ENCODE assay signal across 9 mouse cellular contexts in genomic region chr9:52167084-52167483, GRCm38 (mm10). TPM values are rescaled to one million over a fixed set of nuclear protein-coding genes. Genes with fewer than 3 reads are reported as not detected.
DNase-seq lines count a peak whose midpoint lies in the region; ATAC-seq and TF ChIP-seq lines count a peak whose summit lies in the region.
"Had no signal": no experiment of that assay in that cellular context is flagged by ENCODE, and none has a peak within 500 bp of the region (broad histone marks: within the 10 kb centered on the region; RNA-seq: fewer than 3 reads in every experiment).

No protein-coding gene starts in this region.

- H3K27me3 ChIP-seq in heart, embryonic 10.5 days (ENCODE audit: insufficient read depth, poor library complexity, severe bottlenecking) = peaks cover 23% of the 10 kb centered on the region; the same call in 1 of the 2 replicates
- H3K27me3 ChIP-seq in CH12.LX (replicated peaks) = no peaks in the 10 kb centered on the region
- H3K27me3 ChIP-seq in forebrain, postnatal 0 days (ENCODE audit: insufficient read depth, low read length) = no peaks in the 10 kb centered on the region
- H3K27me3 ChIP-seq in liver, embryonic 16.5 days (ENCODE audit: control insufficient read depth, insufficient read depth, low read depth, low read length) = peaks cover 36% of the 10 kb centered on the region

- WGBS in heart, embryonic 10.5 days = 20% methylated on average over 3 of the region's 3 CpGs
- under 1% methylated on average over 3 of the region's 3 CpGs for WGBS in forebrain, postnatal 0 days
- WGBS in liver, embryonic 16.5 days (ENCODE audit: insufficient replicate concordance) = 37% methylated on average over 3 of the region's 3 CpGs

- H3K9me3 ChIP-seq in heart, embryonic 10.5 days = no peaks in the 10 kb centered on the region
- H3K9me3 ChIP-seq in CH12.LX (replicated peaks; ENCODE audit: low read length) = peaks cover under 1% of the 10 kb centered on the region
- no peaks in the 10 kb centered on the region for H3K9me3 ChIP-seq in forebrain, postnatal 0 days (ENCODE audit: low read length)
- no peaks in the 10 kb centered on the region for H3K9me3 ChIP-seq in liver, embryonic 16.5 days (replicated peaks; ENCODE audit: control insufficient read depth, low read length)

- H3K4me3 ChIP-seq in heart, embryonic 10.5 days = peak overlapping the region; percentile 92
- peak overlapping the region; percentile 69 to 94 (median 90) for H3K4me3 ChIP-seq in CH12.LX (replicated peaks in 1 of 3; ENCODE audit: low read depth in 2 of 3, low read length in 2 of 3, poor library complexity in 1 of 3)
- peak overlapping the region; percentile 87 for H3K4me3 ChIP-seq in forebrain, postnatal 0 days (ENCODE audit: low read depth, low read length)
- H3K4me3 ChIP-seq in liver, embryonic 16.5 days (ENCODE audit: low read depth, low read length) = no peak overlapping the region

- TF ChIP-seq POLR2A in CH12.LX (IDR thresholded peaks at IDR 0.05; ENCODE audit: low read depth, low read length) = no peak

- H3K9ac ChIP-seq in CH12.LX (ENCODE audit: insufficient read depth, low read depth) = peak overlapping the region; percentile 88
- peak overlapping the region; percentile 98; the same call in 1 of the 2 replicates for H3K9ac ChIP-seq in forebrain, postnatal 0 days
- no peak overlapping the region for H3K9ac ChIP-seq in liver, embryonic 16.5 days (ENCODE audit: low read depth, low read length)

- no peak for TF ChIP-seq CTCF in CH12.LX (conservative IDR thresholded peaks at IDR 0.05 in 1 of 2, IDR thresholded peaks at IDR 0.05 in 1 of 2; ENCODE audit: low read depth in 2 of 2, low read length in 2 of 2)
- TF ChIP-seq CTCF in forebrain, postnatal 0 days (IDR thresholded peaks at IDR 0.05; ENCODE audit: low read depth) = no peak

- no peak for TF ChIP-seq EP300 in CH12.LX (IDR thresholded peaks at IDR 0.05; ENCODE audit: low read length)

- H3K4me2 ChIP-seq in CH12.LX (ENCODE audit: insufficient read depth, low read depth, poor library complexity, severe bottlenecking) = peak overlapping the region; percentile 95
- H3K4me2 ChIP-seq in forebrain, postnatal 0 days (ENCODE audit: low read depth) = peak overlapping the region; percentile 75
- peak overlapping the region; percentile 82; the same call in 1 of the 2 replicates for H3K4me2 ChIP-seq in liver, embryonic 16.5 days (ENCODE audit: low read depth, low read length)

- no peak for DNase-seq in heart, embryonic 10.5 days (ENCODE audit: low spot score)
- DNase-seq in heart, adult 8-10 months (ENCODE audit: low spot score) = no peak
- no peak for DNase-seq in CH12.LX (ENCODE audit: extremely low read depth)
- DNase-seq in forebrain, postnatal 0 days = peak; percentile 11
- DNase-seq in frontal cortex, postnatal 14 days (ENCODE audit: low spot score in 2 of 2) = no peak
- DNase-seq in right cerebral cortex, adult 2 months (ENCODE audit: low spot score in 2 of 2) = no peak
- DNase-seq in spleen, postnatal 14 days (ENCODE audit: low spot score in 2 of 2) = no peak
- DNase-seq: lung, postnatal 4 days had no signal

- no peak for ATAC-seq in forebrain, postnatal 0 days
- ATAC-seq in liver, embryonic 16.5 days (ENCODE audit: low read depth) = no peak

- no peak for TF ChIP-seq RAD21 in CH12.LX (IDR thresholded peaks at IDR 0.05; ENCODE audit: low read depth, low read length)

- H3K4me1 ChIP-seq in heart, embryonic 10.5 days = peaks cover 9% of the 10 kb centered on the region
- H3K4me1 ChIP-seq in CH12.LX (ENCODE audit: control insufficient read depth in 1 of 2, insufficient read depth in 2 of 2) = peaks cover 6 to 33% of the 10 kb centered on the region in 2 experiments; a peak in 3 of 4 replicates
- peaks cover 11% of the 10 kb centered on the region; the same call in 1 of the 2 replicates for H3K4me1 ChIP-seq in forebrain, postnatal 0 days (ENCODE audit: insufficient read depth)
- no peaks in the 10 kb centered on the region; the same call in 1 of the 2 replicates for H3K4me1 ChIP-seq in liver, embryonic 16.5 days (ENCODE audit: control insufficient read depth, low read depth, low read length)

- in situ Hi-C loops in CH12.LX (cut with MboI; ENCODE audit: low pct_ligation_motif_present, low pct_unique_long_range_greater_than_20kb, low sequenced_read_pairs) = loop anchor here (5.0 kb wide), 1 partner anchor 95 kb away; no protein-coding TSS in a partner anchor

- H3K79me2 ChIP-seq in CH12.LX (replicated peaks; ENCODE audit: control insufficient read depth, extremely low read depth, insufficient read depth, poor library complexity, severe bottlenecking) = peaks cover 49% of the 10 kb centered on the region

- dilution Hi-C loops in CH12.LX (cut with MboI; ENCODE audit: extremely low pct_ligation_motif_present, extremely low pct_unique_long_range_greater_than_20kb, low sequenced_read_pairs) = no loop called here

- peak overlapping the region; percentile 98; the same call in 1 of the 2 replicates for H3K27ac ChIP-seq in heart, embryonic 10.5 days
- no peak overlapping the region for H3K27ac ChIP-seq in CH12.LX (ENCODE audit: insufficient read depth, low read depth)
- H3K27ac ChIP-seq in forebrain, postnatal 0 days (ENCODE audit: low read depth, low read length) = no peak overlapping the region
- no peak overlapping the region for H3K27ac ChIP-seq in liver, embryonic 16.5 days (ENCODE audit: low read length)

- no peaks in the 10 kb centered on the region for H3K36me3 ChIP-seq in heart, embryonic 10.5 days
- H3K36me3 ChIP-seq in CH12.LX (replicated peaks in 1 of 2; ENCODE audit: control insufficient read depth in 1 of 2, insufficient read depth in 1 of 2, low read length in 1 of 2) = peaks cover 8 to 18% of the 10 kb centered on the region in 2 experiments
- H3K36me3 ChIP-seq in forebrain, postnatal 0 days (ENCODE audit: insufficient read depth) = no peaks in the 10 kb centered on the region
- no peaks in the 10 kb centered on the region for H3K36me3 ChIP-seq in liver, embryonic 16.5 days (ENCODE audit: control insufficient read depth, insufficient read depth)

TF ChIP-seq in CH12.LX, 34 proteins besides CTCF, POLR2A, EP300 and RAD21:
- TF ChIP-seq ZC3H11A (IDR thresholded peaks at IDR 0.05; ENCODE audit: low read depth, low read length) (no peak), ZNF384 (IDR thresholded peaks at IDR 0.05; ENCODE audit: low read depth, low read length) (peak; percentile 74), RCOR1 (conservative IDR thresholded peaks at IDR 0.05; ENCODE audit: low read depth, low read length) (no peak), ZMIZ1 (IDR thresholded peaks at IDR 0.05; ENCODE audit: low read depth, low read length) (no peak), CHD1 (IDR thresholded peaks at IDR 0.05; ENCODE audit: low read depth, low read length) (0 out of 2 replicates have a peak, but pooled peaks have one; percentile 8), MXI1 (IDR thresholded peaks at IDR 0.05; ENCODE audit: low read depth, low read length) (0 out of 2 replicates have a peak, but pooled peaks have one; percentile 32)

RNA-seq across cellular contexts. Expression of gene Zc3h12c, which starts 1.3 kb away (rescaled TPM):
- polyA plus RNA-seq in heart, embryonic 10.5 days (2016; fragmentation: Nextera tagmentation; extraction: Ambion mirVana) = 2.5 and 2.6 TPM in 2 replicates
- 1 to 10 TPM; 8.2 to 9.2 (median 8.7) TPM for total RNA-seq in heart, adult 8-10 months (2022)
- total RNA-seq in CH12.LX (2012; rRNA removed) (11.2 and 13.0 TPM in 2 replicates), CH12.LX (2014; rRNA removed) (21.7 and 22.4 TPM in 2 replicates)
- polyA plus RNA-seq in CH12.LX (2012; ENCODE audit: insufficient read length, low read depth) = 30.8 and 36.1 TPM in 2 replicates
- total RNA-seq in forebrain, postnatal 0 days (2014; rRNA removed) = 12.1 and 18.5 TPM in 2 replicates
- polyA plus RNA-seq in forebrain, postnatal 0 days (2015; fragmentation: Nextera tagmentation; extraction: Ambion mirVana) = 3.0 and 3.2 TPM in 2 replicates
- polyA plus RNA-seq in liver, embryonic 16.5 days (2015; fragmentation: Nextera tagmentation; extraction: Ambion mirVana) = 0.40 and 0.44 TPM in 2 replicates
